Mouse (Mus musculus) cerebellum, adult 9-11 months (tissue): ENCODE measurements around the gene Ccnt2.
"Not testable (repeated sequence)": the region's sequence is repeated elsewhere in the genome, so short reads cannot be mapped to it uniquely, and the experiment has no call there.

Experiments used
- DNase-seq: peaks from one replicate; pipeline ENCODE4 v3.0.0; 2022

Gene Ccnt2

GRCm38 (mm10) chr1:127773803-127774500 lies at the start of gene Ccnt2:
Ccnt2 (plus strand) TSS chr1:127774164.
- DNase-seq = peak; percentile 100

- no peak for DNase-seq
These were observed 44.9 kb upstream of the Ccnt2 start, which contains the start of gene Acmsd for GRCm38 (mm10) chr1:127729096-127729495. Acmsd (plus strand) TSS chr1:127729413.

GRCm38 (mm10) chr1:127731086-127731485 lies 42.9 kb upstream of the Ccnt2 start:
- DNase-seq = no peak

- DNase-seq = no peak
These were observed 41.5 kb upstream of the Ccnt2 start for GRCm38 (mm10) chr1:127732435-127732834.

- DNase-seq = no peak
These were observed 41.1 kb upstream of the Ccnt2 start for GRCm38 (mm10) chr1:127732841-127733240.

- DNase-seq = no peak
These were observed 38.6 kb upstream of the Ccnt2 start for GRCm38 (mm10) chr1:127735356-127735755.

- no peak for DNase-seq
These were observed 23.4 kb upstream of the Ccnt2 start for GRCm38 (mm10) chr1:127750401-127751102.

- DNase-seq = no peak
These were observed 18.2 kb upstream of the Ccnt2 start for GRCm38 (mm10) chr1:127755806-127756205.

- no peak for DNase-seq
These were observed 17.4 kb upstream of the Ccnt2 start for GRCm38 (mm10) chr1:127756331-127757163.

GRCm38 (mm10) chr1:127757164-127757545 lies 16.8 kb upstream of the Ccnt2 start:
- DNase-seq = not testable (repeated sequence)

- DNase-seq = no peak
These were observed 8.5 kb upstream of the Ccnt2 start for GRCm38 (mm10) chr1:127765468-127765867.

GRCm38 (mm10) chr1:127766741-127767140 lies 7.2 kb upstream of the Ccnt2 start:
- no peak for DNase-seq

GRCm38 (mm10) chr1:127773198-127773802 lies 664 bp upstream of the Ccnt2 start:
- no peak for DNase-seq

- DNase-seq = no peak
These were observed 527 bp downstream of the Ccnt2 start for GRCm38 (mm10) chr1:127774501-127774880.

- DNase-seq = no peak
These were observed 1.3 kb downstream of the Ccnt2 start for GRCm38 (mm10) chr1:127775206-127775720.

- no peak for DNase-seq
These were observed 2.3 kb downstream of the Ccnt2 start for GRCm38 (mm10) chr1:127776246-127776645.

- DNase-seq = no peak
These were observed 4.6 kb downstream of the Ccnt2 start for GRCm38 (mm10) chr1:127778611-127779010.

GRCm38 (mm10) chr1:127780142-127780541 lies 6.2 kb downstream of the Ccnt2 start:
- no peak for DNase-seq

- no peak for DNase-seq
These were observed 6.9 kb downstream of the Ccnt2 start for GRCm38 (mm10) chr1:127780849-127781248.

GRCm38 (mm10) chr1:127783862-127784261 lies 9.9 kb downstream of the Ccnt2 start:
- DNase-seq = no peak

- no peak for DNase-seq
These were observed 11.9 kb downstream of the Ccnt2 start for GRCm38 (mm10) chr1:127785882-127786281.

- DNase-seq = no peak
These were observed 15.0 kb downstream of the Ccnt2 start for GRCm38 (mm10) chr1:127788943-127789342.

GRCm38 (mm10) chr1:127793459-127793858 lies 19.5 kb downstream of the Ccnt2 start:
- no peak for DNase-seq
